Mouse (Mus musculus) cortical plate, adult 2 months (tissue): ENCODE measurements around the gene Rinl. TPM values are rescaled to one million over a fixed set of nuclear protein-coding genes. Genes with fewer than 3 reads are reported as not detected.
A peak's percentile ranks its signal among the peaks of the same experiment; 100 is the strongest.

ENCODE experiments used
- H3K27ac ChIP-seq: fragments of 200-500 bp; 2 replicates; pipeline ENCODE4 v1.5.1; 2012; ENCODE audit warnings: low read length, control low read depth, inconsistent platforms; ENCODE audit not compliant: insufficient read depth
- H3K4me1 ChIP-seq: fragments of 200-500 bp; 2 replicates; pipeline ENCODE4 v1.6.1; 2011; ENCODE audit warnings: low read length; ENCODE audit not compliant: control insufficient read depth, insufficient read depth
- H3K4me3 ChIP-seq: fragments of 200-500 bp; 2 replicates; pipeline ENCODE4 v1.5.1; 2011; ENCODE audit warnings: mild to moderate bottlenecking, low read length, control low read depth; ENCODE audit not compliant: insufficient read depth
- CTCF ChIP-seq: fragments of 200-500 bp; IDR thresholded peaks from 2 replicates; pipeline ENCODE4 v1.5.1; 2011; ENCODE audit warnings: mild to moderate bottlenecking, control low read depth, low read length; ENCODE audit not compliant: insufficient read depth; ENCODE audit errors: extremely low read depth
- POLR2A ChIP-seq: fragments of 200-500 bp; IDR thresholded peaks from 2 replicates; pipeline ENCODE4 v1.6.1; 2011; ENCODE audit warnings: mild to moderate bottlenecking, low read length, control low read depth; ENCODE audit not compliant: insufficient read depth; ENCODE audit errors: extremely low read depth
- polyA plus RNA-seq: library from polyadenylated mRNA; depleted of rRNA; stranded (reverse); fragments of >200 nt; gene quantifications from 2 replicates; pipeline ENCODE4 v1.2.3, GENCODE M21; 2012; rRNA removed

The Rinl gene
- polyA plus RNA-seq = 2.3 and 2.4 TPM in 2 replicates

DNA sequence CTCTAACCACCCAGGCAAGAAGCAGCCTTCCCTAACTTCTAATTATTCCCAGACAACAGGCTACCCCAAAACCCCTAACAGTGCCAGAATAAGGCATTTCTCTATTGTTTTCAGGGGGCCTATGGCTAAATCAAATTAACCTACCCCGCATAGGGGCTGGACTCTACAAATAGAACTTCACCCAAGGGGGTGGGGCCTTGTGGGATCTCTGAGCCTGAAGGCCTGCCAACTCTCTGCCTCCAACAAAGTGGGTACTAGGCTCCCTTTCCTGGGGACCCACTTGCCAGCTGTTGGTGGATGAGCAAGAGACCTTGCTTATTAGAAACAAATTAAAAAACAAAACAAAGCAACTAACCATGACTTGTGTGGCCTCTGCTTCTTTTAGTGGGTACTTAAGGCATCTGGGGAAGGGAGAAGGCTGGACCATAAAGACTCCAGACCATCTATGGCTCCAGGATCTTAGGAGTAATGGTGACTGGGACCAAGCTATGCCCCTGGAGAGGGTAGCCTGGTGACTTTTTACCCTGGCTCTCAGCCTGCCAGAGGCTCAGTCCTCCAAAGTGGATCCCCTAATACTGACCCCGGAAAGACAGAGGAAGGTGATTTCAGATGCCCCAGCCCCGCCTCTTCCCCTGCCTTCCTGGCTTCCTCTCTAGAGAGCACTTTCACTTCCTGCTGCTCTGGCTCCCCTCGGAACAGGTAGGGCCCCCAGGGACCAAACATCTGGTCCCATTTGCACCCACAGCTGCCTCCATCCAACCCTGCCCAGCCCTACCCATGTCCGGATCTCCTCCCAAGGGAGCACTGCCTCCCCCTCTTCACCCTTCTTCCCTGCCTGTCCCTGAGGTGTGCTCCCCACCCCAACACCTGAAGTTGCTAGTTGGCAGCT is at the start of gene Rinl:
Gene Rinl (plus strand): TSS at position 663 of the 889 bp plus-strand sequence.
- TF ChIP-seq POLR2A (no peak), CTCF (no peak)

GRCm38 (mm10) chr7:28739829-28740228 is 48.9 kb upstream of the Rinl start:
- no peak for TF ChIP-seq CTCF
- H3K4me1 ChIP-seq = peaks cover 8% of the 10 kb centered on the region
- H3K4me3 ChIP-seq = no peak overlapping the region

More for the DNA sequence above, at the start of gene Rinl:
- no peak within 1 kb of the TSS for H3K27ac ChIP-seq
- H3K4me3 ChIP-seq = no peak within 1 kb of the TSS
- H3K4me1 ChIP-seq = no peaks in the 10 kb centered on the region

GRCm38 (mm10) chr7:28740949-28741348 is 47.8 kb upstream of the Rinl start:
- peaks cover 8% of the 10 kb centered on the region for H3K4me1 ChIP-seq
- H3K27ac ChIP-seq = no peak overlapping the region
- TF ChIP-seq POLR2A (no peak), CTCF (no peak)
- H3K4me3 ChIP-seq = peak overlapping the region; percentile 55

More at GRCm38 (mm10) chr7:28739829-28740228, 48.9 kb upstream of the Rinl start:
- H3K27ac ChIP-seq = no peak overlapping the region

- no peak for TF ChIP-seq POLR2A
- no peak for TF ChIP-seq CTCF
- Histone ChIP-seq H3K27ac (no peak overlapping the region), H3K4me1 (peaks cover 8% of the 10 kb centered on the region), H3K4me3 (peak overlapping the region; percentile 55)
Measured at GRCm38 (mm10) chr7:28741368-28741708, 47.4 kb upstream of the Rinl start.

DNA sequence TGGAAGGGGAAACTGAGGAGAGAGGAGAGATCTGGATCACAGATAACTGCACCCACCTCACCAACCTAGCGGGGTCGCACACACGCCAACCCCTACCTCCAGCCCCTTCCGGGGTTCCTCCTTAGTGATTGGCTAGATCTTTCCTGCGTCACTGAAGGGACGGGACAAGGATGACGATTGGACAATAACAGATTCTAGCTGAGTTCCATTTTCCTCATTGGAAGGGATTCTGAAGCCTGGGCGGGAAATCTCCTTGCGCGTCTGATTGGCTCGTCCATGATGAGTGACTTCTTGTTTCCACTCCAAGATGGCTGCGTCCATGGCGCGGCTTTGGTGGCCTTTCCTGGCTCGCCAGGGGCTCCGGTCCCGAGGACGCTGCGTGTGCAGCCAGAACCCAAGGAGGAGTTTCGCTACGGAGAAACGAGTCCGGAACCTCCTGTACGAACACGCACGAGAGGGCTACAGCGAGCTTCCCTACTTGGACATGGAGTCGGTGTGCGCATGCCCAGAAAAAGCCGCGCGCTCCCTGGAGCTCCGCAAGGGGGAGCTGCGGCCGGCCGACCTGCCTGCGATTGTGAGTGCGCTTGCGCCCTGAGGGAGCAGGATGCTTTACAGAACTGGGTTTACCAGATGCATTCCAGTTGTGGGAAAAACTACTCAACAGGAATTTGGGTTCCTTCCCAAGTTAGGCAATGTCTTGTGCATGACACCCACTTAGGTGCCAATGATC is 46.9 kb upstream of the Rinl start, which contains the start of the genes Mrps12 and Sars2:
Gene Mrps12 (minus strand): TSS at position 112 of the 730 bp plus-strand sequence.
Gene Sars2 (plus strand): TSS at position 284 of the 730 bp plus-strand sequence.
- TF ChIP-seq CTCF (peak; percentile 59), POLR2A (peak; percentile 97)
- peak within 1 kb of the TSS; percentile 70 for H3K27ac ChIP-seq
- peak within 1 kb of the TSS; percentile 55 for H3K4me3 ChIP-seq
- H3K4me1 ChIP-seq = peaks cover 8% of the 10 kb centered on the region

- H3K4me1 ChIP-seq = no peaks in the 10 kb centered on the region
- H3K27ac ChIP-seq = no peak overlapping the region
- H3K4me3 ChIP-seq = no peak overlapping the region
- TF ChIP-seq CTCF = no peak
- no peak for TF ChIP-seq POLR2A
Measured at GRCm38 (mm10) chr7:28749935-28750334, 38.8 kb upstream of the Rinl start.

- no peak within 1 kb of the TSS for H3K27ac ChIP-seq
- H3K4me3 ChIP-seq = no peak within 1 kb of the TSS
- H3K4me1 ChIP-seq = no peaks in the 10 kb centered on the region
- no peak for TF ChIP-seq POLR2A
Measured at GRCm38 (mm10) chr7:28756079-28756478, 32.7 kb upstream of the Rinl start, which contains the start of gene Ccer2. Gene Ccer2, plus strand, starts transcription at chr7:28756174.

DNA sequence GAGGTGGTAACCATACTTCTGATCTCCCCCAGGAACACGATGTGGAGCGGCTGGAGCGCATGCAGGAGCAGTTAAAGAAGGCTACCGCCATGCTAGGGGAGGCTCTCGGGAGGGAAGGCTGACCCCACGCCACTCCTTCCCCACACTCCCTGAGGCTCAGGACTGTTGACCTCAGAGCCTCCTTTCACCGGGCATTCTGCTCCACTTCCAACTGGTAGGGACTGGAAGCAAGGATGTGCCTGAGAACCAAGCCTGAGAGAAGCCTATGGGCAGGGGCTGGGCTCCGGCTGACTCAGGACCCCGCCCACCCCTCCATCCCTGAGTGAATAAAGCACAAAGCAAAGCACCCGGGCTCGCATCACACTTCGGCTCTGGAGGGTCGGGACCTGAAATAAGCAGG is 30.1 kb upstream of the Rinl start:
- H3K4me3 ChIP-seq = no peak overlapping the region
- H3K4me1 ChIP-seq = no peaks in the 10 kb centered on the region
- H3K27ac ChIP-seq = no peak overlapping the region
- no peak for TF ChIP-seq POLR2A

DNA sequence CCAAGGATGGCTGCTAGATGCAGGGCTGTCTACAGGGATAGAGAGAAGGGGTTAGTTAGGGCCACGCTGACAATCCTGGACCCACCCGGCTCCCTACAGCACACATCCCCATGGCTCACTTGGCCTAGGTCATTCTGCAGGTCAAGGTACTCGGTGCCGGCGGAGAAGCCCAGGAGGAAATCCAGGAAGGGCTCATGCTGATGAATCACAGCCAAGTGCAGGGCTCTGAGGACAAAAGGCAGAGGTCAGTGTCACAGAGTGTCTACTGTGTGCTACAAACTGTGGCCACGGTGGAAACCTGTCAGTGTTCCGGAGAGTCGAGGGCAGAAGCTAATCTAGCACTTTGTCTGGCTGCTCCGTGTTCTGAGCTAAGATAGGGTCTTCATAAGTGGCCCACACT is 26.9 kb upstream of the Rinl start:
- Histone ChIP-seq H3K27ac (no peak overlapping the region), H3K4me3 (no peak overlapping the region), H3K4me1 (peaks cover 3% of the 10 kb centered on the region; the same call in 1 of the 2 replicates)
- no peak for TF ChIP-seq CTCF
- TF ChIP-seq POLR2A = no peak

GRCm38 (mm10) chr7:28765211-28765610 is 23.6 kb upstream of the Rinl start:
- H3K4me1 ChIP-seq = peaks cover 7% of the 10 kb centered on the region; the same call in 1 of the 2 replicates
- H3K4me3 ChIP-seq = peak overlapping the region; percentile 83; the same call in 1 of the 2 replicates
- TF ChIP-seq POLR2A (no peak), CTCF (no peak)
- no peak overlapping the region for H3K27ac ChIP-seq
